Mouse (Mus musculus) forebrain, postnatal 0 days (tissue): ENCODE measurements around the gene Tdrd5. TPM values are rescaled to one million over a fixed set of nuclear protein-coding genes. Genes with fewer than 3 reads are reported as not detected.

Experiments
- ATAC-seq: fragments of 200-750 bp; cut with Nextera tagmentation; 2 replicates; pipeline ENCODE4 v1.8.0; 2017; ENCODE audit warnings: mild to moderate bottlenecking, moderate library complexity
- DNase-seq: peaks from one replicate; pipeline ENCODE4 v3.0.0-alpha.2; 2015
- H3K27ac ChIP-seq: fragments of 300-500 bp; sonication (generic); 2 replicates; pipeline ENCODE4 v1.5.1; 2014; ENCODE audit warnings: low read depth, mild to moderate bottlenecking, antibody characterized with exemption, low read length, moderate library complexity, mixed read lengths
- H3K27me3 ChIP-seq: fragments of 300-500 bp; sonication (generic); 2 replicates; pipeline ENCODE4 v1.6.1; 2014; ENCODE audit warnings: mild to moderate bottlenecking, low read length, mixed read lengths; ENCODE audit not compliant: insufficient read depth
- H3K36me3 ChIP-seq: fragments of 300-500 bp; sonication (generic); 2 replicates; pipeline ENCODE4 v1.6.1; 2014; ENCODE audit warnings: mild to moderate bottlenecking, moderate library complexity; ENCODE audit not compliant: insufficient read depth
- H3K4me1 ChIP-seq: fragments of 300-500 bp; sonication (generic); 2 replicates; pipeline ENCODE4 v1.6.1; 2014; ENCODE audit warnings: antibody characterized with exemption; ENCODE audit not compliant: insufficient read depth
- H3K4me2 ChIP-seq: fragments of 300-500 bp; sonication (generic); 2 replicates; pipeline ENCODE4 v1.6.1; 2014; ENCODE audit warnings: low read depth, mild to moderate bottlenecking, moderate library complexity
- H3K4me3 ChIP-seq: fragments of 300-500 bp; sonication (generic); 2 replicates; pipeline ENCODE4 v1.5.1; 2014; ENCODE audit warnings: low read depth, low read length, mixed read lengths
- H3K9ac ChIP-seq: fragments of 300-500 bp; sonication (generic); 2 replicates; pipeline ENCODE4 v1.6.1; 2014; ENCODE audit warnings: mild to moderate bottlenecking
- H3K9me3 ChIP-seq: fragments of 300-500 bp; sonication (generic); 2 replicates; pipeline ENCODE4 v1.6.1; 2016; ENCODE audit warnings: low read length
- CTCF ChIP-seq: sonication (generic); IDR thresholded peaks from 2 replicates; pipeline ENCODE4 v1.5.1; 2016; ENCODE audit warnings: antibody characterized with exemption, control low read depth, low read depth
- WGBS: fragments of 180-500 bp; shearing (Covaris S2); extraction: QIAGEN DNeasy Blood & Tissue Kit; methylation state at CpG from one replicate; pipeline ENCODE4 v1.1.7; 2014; 5-methylcytosine and 5-hydroxymethylcytosine counted together
- polyA plus RNA-seq: library from polyadenylated mRNA; unstranded; fragments of >200 nt; fragmentation: Nextera tagmentation; extraction: Ambion mirVana; gene quantifications from 2 replicates; pipeline ENCODE4 v1.2.1, GENCODE M21; 2015
- total RNA-seq: library from RNA; depleted of rRNA; stranded (reverse); fragments of >200 nt; gene quantifications from 2 replicates; pipeline ENCODE4 v1.2.3, GENCODE M21; 2014

The Tdrd5 gene
- total and polyA plus RNA-seq, 2 experiments from 2014 or later: 0.42 to 1.9 TPM

DNA sequence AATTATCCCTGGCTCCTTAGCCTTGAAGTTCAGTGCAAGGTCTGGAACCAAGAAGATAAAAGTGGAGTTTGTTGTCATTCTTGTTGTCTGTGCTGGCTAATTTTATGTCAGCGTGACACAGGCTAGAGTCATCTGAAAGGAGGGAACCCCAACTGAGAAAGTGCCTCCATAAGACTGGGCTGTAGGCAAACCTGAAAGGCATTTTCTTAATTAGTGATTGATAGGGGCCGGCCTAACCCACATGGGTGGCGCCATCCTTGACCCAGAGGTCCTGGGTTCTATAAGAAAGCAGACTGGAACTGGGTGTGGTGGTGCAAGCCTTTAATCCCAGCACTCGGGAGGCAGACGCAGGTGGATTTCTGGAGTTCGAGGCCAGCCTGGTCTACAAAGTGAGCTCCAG is 72.3 kb downstream of the Tdrd5 start:
- no peak for TF ChIP-seq CTCF
- H3K9me3 ChIP-seq: no peaks in the 10 kb centered on the region
- no peaks in the 10 kb centered on the region for H3K4me1 ChIP-seq
- ATAC-seq (0 out of 2 replicates have a peak, but pooled peaks have one; percentile 2), DNase-seq (no peak)
- H3K27ac ChIP-seq: no peak overlapping the region
- no peaks in the 10 kb centered on the region for H3K27me3 ChIP-seq
- H3K9ac ChIP-seq: no peak overlapping the region
- no peak overlapping the region for H3K4me2 ChIP-seq
- 81% methylated on average over 6 of the region's 6 CpGs for WGBS
- H3K36me3 ChIP-seq: no peaks in the 10 kb centered on the region
- H3K4me3 ChIP-seq: no peak overlapping the region

DNA sequence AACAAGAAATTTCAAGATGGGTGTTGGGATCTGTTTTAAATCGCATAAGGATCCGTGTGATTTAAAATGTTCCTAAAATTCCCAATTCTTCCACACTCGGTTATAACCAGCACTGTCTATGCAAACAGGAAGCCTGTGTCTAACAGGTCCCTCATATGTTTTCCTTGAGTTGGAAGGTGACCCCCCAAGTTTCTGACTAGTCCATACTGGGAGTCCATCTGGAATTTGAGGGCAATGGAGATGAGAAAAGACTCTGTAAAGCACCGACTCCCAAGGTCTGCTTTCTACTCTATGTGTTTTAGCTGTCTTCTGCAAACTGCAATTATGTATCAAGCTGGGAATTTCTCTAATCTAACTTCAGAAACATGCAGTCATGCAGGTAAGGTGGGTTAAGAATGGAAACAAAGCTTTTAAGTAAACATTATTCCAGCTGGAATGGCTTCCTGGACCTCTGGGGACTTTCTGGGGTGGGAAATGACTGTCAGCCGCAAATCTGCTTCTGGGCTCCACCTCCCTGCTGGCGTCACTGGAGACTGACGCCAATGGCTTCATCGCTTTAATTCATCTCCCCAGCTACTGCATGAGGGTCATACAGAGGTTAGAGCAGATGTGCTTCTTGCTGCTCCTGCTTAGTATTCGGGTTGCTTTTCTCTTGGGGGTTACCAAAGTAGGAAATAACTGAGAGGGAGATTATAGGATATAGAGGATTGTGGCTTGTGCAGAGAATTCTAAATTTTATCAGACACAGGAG is 73.0 kb downstream of the Tdrd5 start:
- Histone ChIP-seq H3K27ac (0 out of 2 replicates have a peak overlapping the region, but pooled peaks have one; percentile 15), H3K4me1 (no peaks in the 10 kb centered on the region), H3K4me3 (no peak overlapping the region), H3K9me3 (no peaks in the 10 kb centered on the region), H3K36me3 (no peaks in the 10 kb centered on the region), H3K4me2 (no peak overlapping the region), H3K27me3 (no peaks in the 10 kb centered on the region), H3K9ac (no peak overlapping the region)
- ATAC-seq (peak; percentile 96), DNase-seq (peak; percentile 41)
- TF ChIP-seq CTCF: no peak
- WGBS: 44% methylated on average over 9 of the region's 9 CpGs

DNA sequence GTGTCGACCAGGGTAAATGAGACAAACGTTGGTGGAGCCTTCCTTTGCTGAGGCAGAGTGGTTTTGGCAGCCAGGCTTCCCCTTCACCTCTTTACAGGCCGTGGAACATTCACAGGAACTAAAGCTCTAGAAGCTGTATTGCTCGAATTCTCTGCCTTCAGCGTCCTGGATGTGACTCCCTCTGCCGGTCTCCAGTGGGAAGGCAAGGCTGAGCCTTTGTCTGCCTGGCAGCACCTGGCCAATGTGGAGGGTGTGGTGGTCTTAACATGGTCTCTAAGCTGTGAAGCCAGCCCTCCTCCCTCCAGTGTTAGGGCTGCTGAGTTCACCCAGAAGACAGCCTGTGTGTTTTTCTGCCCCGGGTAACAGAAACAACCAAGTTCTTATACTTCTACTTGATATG is 74.0 kb downstream of the Tdrd5 start:
- Histone ChIP-seq H3K9ac (no peak overlapping the region), H3K4me3 (no peak overlapping the region), H3K4me1 (no peaks in the 10 kb centered on the region), H3K27ac (no peak overlapping the region), H3K27me3 (no peaks in the 10 kb centered on the region), H3K36me3 (no peaks in the 10 kb centered on the region), H3K4me2 (no peak overlapping the region), H3K9me3 (no peaks in the 10 kb centered on the region)
- peak; percentile 80 for TF ChIP-seq CTCF
- DNase-seq (peak; percentile 65), ATAC-seq (peak; percentile 53)
- WGBS: 25% methylated on average over 7 of the region's 7 CpGs

DNA sequence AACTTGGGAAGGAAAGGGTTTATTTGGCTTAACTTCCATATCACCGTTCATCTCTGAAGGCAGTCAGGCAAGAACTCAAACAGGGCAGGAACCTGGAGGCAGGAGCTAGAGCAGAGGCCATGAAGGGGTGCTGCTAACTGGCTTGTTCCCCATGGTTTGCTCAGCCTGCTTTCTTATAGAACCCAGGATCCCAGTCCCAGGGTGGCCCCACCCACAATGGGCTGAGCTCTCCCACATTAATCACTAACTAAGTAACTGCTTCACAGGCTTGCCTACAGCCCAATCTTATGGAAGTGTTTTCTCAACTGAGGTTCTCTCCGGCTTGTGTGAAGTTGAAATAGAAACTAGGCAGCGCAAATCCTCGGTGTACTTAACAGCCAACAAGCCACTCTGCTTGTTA is 74.7 kb downstream of the Tdrd5 start:
- TF ChIP-seq CTCF: no peak
- Histone ChIP-seq H3K4me3 (no peak overlapping the region), H3K9me3 (no peaks in the 10 kb centered on the region), H3K4me1 (no peaks in the 10 kb centered on the region), H3K27me3 (no peaks in the 10 kb centered on the region), H3K27ac (no peak overlapping the region), H3K9ac (no peak overlapping the region), H3K4me2 (no peak overlapping the region), H3K36me3 (no peaks in the 10 kb centered on the region)
- ATAC-seq (no peak), DNase-seq (no peak)
- 86% methylated on average over 4 of the region's 4 CpGs for WGBS

DNA sequence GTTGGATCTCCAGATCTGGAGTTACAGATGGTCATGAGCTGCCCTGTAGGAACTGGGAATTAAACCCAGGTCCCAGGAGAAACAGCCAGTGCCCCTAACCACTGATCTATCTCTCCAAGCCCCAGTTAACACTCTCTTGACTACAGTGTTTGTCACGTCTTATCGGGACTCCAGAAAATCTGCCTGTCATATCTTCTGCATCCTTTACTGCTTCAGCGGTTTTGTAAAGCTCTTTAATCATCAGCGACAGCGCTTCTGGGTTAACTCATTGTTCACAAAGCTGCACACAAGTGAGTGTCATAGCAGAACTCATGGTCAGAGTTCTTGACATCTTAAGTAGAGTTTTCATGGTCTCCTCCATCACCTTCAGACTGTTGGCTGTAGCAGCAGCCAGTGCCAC is 76.6 kb downstream of the Tdrd5 start:
- DNase-seq (no peak), ATAC-seq (no peak)
- Histone ChIP-seq H3K4me3 (no peak overlapping the region), H3K9ac (no peak overlapping the region), H3K9me3 (no peaks in the 10 kb centered on the region), H3K27ac (no peak overlapping the region), H3K4me1 (no peaks in the 10 kb centered on the region), H3K27me3 (no peaks in the 10 kb centered on the region), H3K4me2 (no peak overlapping the region), H3K36me3 (no peaks in the 10 kb centered on the region)
- TF ChIP-seq CTCF: no peak
- WGBS: 62% methylated on average over 5 of the region's 5 CpGs

DNA sequence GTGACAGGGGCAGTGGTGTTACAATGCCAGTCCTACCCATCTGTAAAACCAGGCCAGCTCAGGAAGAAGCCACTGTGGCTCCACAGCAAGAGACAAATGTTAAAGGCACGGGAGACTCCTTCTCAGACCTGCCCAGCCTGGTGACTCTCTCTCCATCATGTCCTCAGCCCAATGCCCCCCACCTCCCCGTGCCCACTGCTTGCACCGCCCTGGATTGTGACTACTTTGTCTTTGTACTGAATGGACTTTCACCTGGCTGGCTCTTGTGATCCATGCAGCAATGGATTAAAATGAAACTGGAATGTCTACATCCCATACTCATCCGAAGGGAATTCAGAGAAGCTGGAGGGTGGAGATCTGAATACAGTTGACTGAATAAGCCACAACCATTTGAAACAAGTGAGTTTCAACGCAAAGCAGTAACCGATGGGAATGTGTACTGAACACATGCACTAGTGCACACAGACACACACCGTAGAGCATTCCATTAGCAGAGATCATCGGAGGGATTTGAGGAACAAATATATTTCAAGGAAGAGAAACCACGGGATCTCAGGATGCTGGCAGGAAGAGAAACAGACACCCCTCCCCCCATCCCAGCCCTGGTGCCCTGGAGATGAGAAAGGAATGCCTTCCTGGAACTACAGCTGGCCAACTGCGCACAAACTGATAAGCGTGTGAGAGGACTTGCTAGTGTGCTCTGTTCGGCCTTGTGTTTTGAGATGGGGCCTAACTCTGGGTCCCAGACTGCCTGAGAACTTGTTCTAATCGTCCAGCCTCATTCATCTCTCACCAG is 81.1 kb downstream of the Tdrd5 start:
- ATAC-seq: no peak
- 55% methylated on average over 13 of the region's 13 CpGs for WGBS
- no peak for TF ChIP-seq CTCF
- H3K27ac ChIP-seq: no peak overlapping the region
- H3K27me3 ChIP-seq: no peaks in the 10 kb centered on the region
- H3K9me3 ChIP-seq: no peaks in the 10 kb centered on the region
- no peaks in the 10 kb centered on the region for H3K4me1 ChIP-seq
- no peak overlapping the region for H3K4me2 ChIP-seq
- no peak for DNase-seq
- H3K9ac ChIP-seq: no peak overlapping the region
- H3K36me3 ChIP-seq: no peaks in the 10 kb centered on the region
- no peak overlapping the region for H3K4me3 ChIP-seq

DNA sequence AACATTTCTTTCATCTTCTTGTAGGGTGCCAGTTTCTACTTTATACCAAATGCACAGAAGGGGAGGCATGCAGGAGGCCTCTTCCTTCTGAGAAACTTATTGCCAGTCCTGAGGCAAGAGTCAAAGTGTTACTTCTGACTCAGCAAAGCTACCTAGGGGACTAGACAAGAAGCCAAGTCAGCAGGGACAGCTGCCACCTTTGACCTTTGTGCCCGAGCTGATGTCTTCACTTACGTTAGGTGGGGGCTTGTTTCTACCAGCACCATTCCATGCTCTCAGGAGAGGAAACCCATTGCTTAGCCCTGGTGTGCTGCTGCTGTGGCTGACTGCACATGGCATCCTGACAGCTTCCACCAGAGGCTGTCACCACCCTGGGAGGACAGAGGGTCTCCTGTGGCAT is 82.1 kb downstream of the Tdrd5 start:
- H3K4me2 ChIP-seq: no peak overlapping the region
- 69% methylated on average over 2 of the region's 2 CpGs for WGBS
- no peak overlapping the region for H3K4me3 ChIP-seq
- H3K9me3 ChIP-seq: no peaks in the 10 kb centered on the region
- H3K36me3 ChIP-seq: no peaks in the 10 kb centered on the region
- no peak overlapping the region for H3K9ac ChIP-seq
- DNase-seq (no peak), ATAC-seq (no peak)
- no peak overlapping the region for H3K27ac ChIP-seq
- TF ChIP-seq CTCF: no peak
- no peaks in the 10 kb centered on the region for H3K4me1 ChIP-seq
- H3K27me3 ChIP-seq: no peaks in the 10 kb centered on the region
